Mouse (Mus musculus): ENCODE measurements around the gene Ntrk2. TPM values are rescaled to one million over a fixed set of nuclear protein-coding genes. Genes with fewer than 3 reads are reported as not detected.

Ntrk2 gene
- polyA plus RNA-seq, 1 experiment from 2014 or later = 1.0 TPM

DNA sequence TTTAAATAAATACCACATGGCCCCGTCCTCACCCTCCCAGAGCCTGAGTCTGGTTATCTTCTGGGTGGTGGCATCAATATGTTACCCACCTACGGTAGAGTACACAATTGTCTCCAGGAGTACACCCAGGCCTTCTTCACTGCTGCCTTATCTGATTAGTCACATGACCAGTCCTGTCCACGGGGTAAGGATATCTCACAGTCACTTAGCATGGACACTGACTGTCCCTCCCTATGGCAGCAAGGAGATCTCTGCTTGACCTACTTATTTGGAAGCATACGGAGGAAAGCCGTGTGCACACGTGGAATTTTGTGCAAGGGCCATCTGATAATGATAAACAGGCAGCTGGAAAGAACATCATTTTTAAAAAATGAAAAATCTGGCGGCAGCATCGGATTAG, 367.5 kb downstream of the Ntrk2 start:
- no peak for ATAC-seq (replicated peaks; ENCODE audit: low FRiP score, low TSS enrichment, low read depth)
- WGBS = 66% methylated on average over 8 of the region's 8 CpGs

GRCm38 (mm10) chr13:59176021-59176420, 369.7 kb downstream of the Ntrk2 start:
- Histone ChIP-seq H3K9me3 (ENCODE audit: control insufficient read depth, low read length) (no peaks in the 10 kb centered on the region), H3K9ac (ENCODE audit: low read length) (no peak overlapping the region)

More for the DNA sequence above, 367.5 kb downstream of the Ntrk2 start:
- Histone ChIP-seq H3K4me2 (ENCODE audit: low read length) (no peak overlapping the region), H3K9me3 (ENCODE audit: control insufficient read depth, low read length) (no peaks in the 10 kb centered on the region), H3K4me1 (replicated peaks; ENCODE audit: control insufficient read depth, insufficient read depth, low read length) (no peaks in the 10 kb centered on the region), H3K27ac (ENCODE audit: low read depth) (no peak overlapping the region), H3K36me3 (ENCODE audit: control insufficient read depth, insufficient read depth, low read length) (no peaks in the 10 kb centered on the region), H3K4me3 (ENCODE audit: low read depth, low read length) (no peak overlapping the region), H3K27me3 (replicated peaks; ENCODE audit: control insufficient read depth, insufficient read depth, low read length) (no peaks in the 10 kb centered on the region), H3K9ac (ENCODE audit: low read length) (no peak overlapping the region)
- DNase-seq (ENCODE audit: low spot score) = no peak

GRCm38 (mm10) chr13:59176485-59176884, 370.1 kb downstream of the Ntrk2 start:
- Histone ChIP-seq H3K9me3 (ENCODE audit: control insufficient read depth, low read length) (no peaks in the 10 kb centered on the region), H3K9ac (ENCODE audit: low read length) (no peak overlapping the region), H3K36me3 (ENCODE audit: control insufficient read depth, insufficient read depth, low read length) (no peaks in the 10 kb centered on the region), H3K4me2 (ENCODE audit: low read length) (no peak overlapping the region), H3K4me3 (ENCODE audit: low read depth, low read length) (no peak overlapping the region), H3K4me1 (replicated peaks; ENCODE audit: control insufficient read depth, insufficient read depth, low read length) (no peaks in the 10 kb centered on the region), H3K27me3 (replicated peaks; ENCODE audit: control insufficient read depth, insufficient read depth, low read length) (no peaks in the 10 kb centered on the region), H3K27ac (ENCODE audit: low read depth) (no peak overlapping the region)
- DNase-seq (ENCODE audit: low spot score) (no peak), ATAC-seq (replicated peaks; ENCODE audit: low FRiP score, low TSS enrichment, low read depth) (no peak)
- WGBS = 64% methylated on average over 9 of the region's 9 CpGs

More at GRCm38 (mm10) chr13:59176021-59176420, 369.7 kb downstream of the Ntrk2 start:
- H3K4me1 ChIP-seq (replicated peaks; ENCODE audit: control insufficient read depth, insufficient read depth, low read length) = no peaks in the 10 kb centered on the region
- no peak overlapping the region for H3K4me3 ChIP-seq (ENCODE audit: low read depth, low read length)
- no peaks in the 10 kb centered on the region for H3K27me3 ChIP-seq (replicated peaks; ENCODE audit: control insufficient read depth, insufficient read depth, low read length)
- no peaks in the 10 kb centered on the region for H3K36me3 ChIP-seq (ENCODE audit: control insufficient read depth, insufficient read depth, low read length)
- DNase-seq (ENCODE audit: low spot score) = no peak
- WGBS = 78% methylated on average over 3 of the region's 3 CpGs
- ATAC-seq (replicated peaks; ENCODE audit: low FRiP score, low TSS enrichment, low read depth) = no peak
- H3K27ac ChIP-seq (ENCODE audit: low read depth) = no peak overlapping the region
- no peak overlapping the region for H3K4me2 ChIP-seq (ENCODE audit: low read length)

DNA sequence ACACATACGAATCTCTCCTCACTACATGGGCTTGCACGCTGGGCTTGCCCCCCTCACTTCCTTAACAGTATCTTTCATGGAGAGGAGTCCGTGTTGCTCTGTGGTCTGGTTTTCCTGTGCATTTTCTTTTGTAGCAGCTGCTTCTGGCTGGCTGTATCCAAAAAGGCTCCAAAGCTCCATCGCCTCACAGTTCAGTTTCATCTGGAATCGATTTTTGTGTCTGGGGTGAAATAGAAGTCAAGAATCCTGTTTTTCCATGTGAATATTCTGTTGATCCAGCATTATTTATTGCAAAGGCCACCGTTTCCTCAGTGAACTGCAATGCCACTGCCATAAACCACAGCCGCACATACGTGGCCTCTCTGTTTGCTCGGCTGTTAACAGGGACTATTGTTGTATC, 370.6 kb downstream of the Ntrk2 start:
- 63% methylated on average over 9 of the region's 9 CpGs for WGBS
- Histone ChIP-seq H3K4me3 (ENCODE audit: low read depth, low read length) (no peak overlapping the region), H3K4me2 (ENCODE audit: low read length) (no peak overlapping the region), H3K9ac (ENCODE audit: low read length) (no peak overlapping the region), H3K27me3 (replicated peaks; ENCODE audit: control insufficient read depth, insufficient read depth, low read length) (no peaks in the 10 kb centered on the region), H3K9me3 (ENCODE audit: control insufficient read depth, low read length) (no peaks in the 10 kb centered on the region), H3K4me1 (replicated peaks; ENCODE audit: control insufficient read depth, insufficient read depth, low read length) (no peaks in the 10 kb centered on the region), H3K27ac (ENCODE audit: low read depth) (no peak overlapping the region), H3K36me3 (ENCODE audit: control insufficient read depth, insufficient read depth, low read length) (no peaks in the 10 kb centered on the region)
- DNase-seq (ENCODE audit: low spot score) (no peak), ATAC-seq (replicated peaks; ENCODE audit: low FRiP score, low TSS enrichment, low read depth) (no peak)

DNA sequence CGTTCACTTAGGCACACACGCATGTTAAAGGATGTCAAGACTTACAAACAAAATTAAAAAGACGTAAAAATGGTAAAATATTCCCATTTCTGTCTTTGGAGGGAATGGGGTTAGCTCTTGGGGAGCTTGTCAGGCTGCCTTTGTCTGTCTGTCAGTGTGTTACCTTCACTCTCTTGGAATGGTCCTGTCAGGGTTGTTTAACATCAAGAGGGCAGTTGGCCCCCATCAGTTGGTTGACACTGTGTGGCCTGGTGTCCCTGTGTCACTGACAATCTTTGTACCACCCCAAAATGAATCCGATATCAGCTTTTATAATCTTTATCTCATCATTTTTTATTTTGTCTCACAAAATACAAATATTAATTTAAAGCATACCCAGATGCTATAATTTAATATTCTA, 373.6 kb downstream of the Ntrk2 start:
- Histone ChIP-seq H3K9ac (ENCODE audit: low read length) (no peak overlapping the region), H3K36me3 (ENCODE audit: control insufficient read depth, insufficient read depth, low read length) (no peaks in the 10 kb centered on the region), H3K4me2 (ENCODE audit: low read length) (no peak overlapping the region), H3K4me1 (replicated peaks; ENCODE audit: control insufficient read depth, insufficient read depth, low read length) (no peaks in the 10 kb centered on the region), H3K27me3 (replicated peaks; ENCODE audit: control insufficient read depth, insufficient read depth, low read length) (no peaks in the 10 kb centered on the region), H3K4me3 (ENCODE audit: low read depth, low read length) (no peak overlapping the region), H3K9me3 (ENCODE audit: control insufficient read depth, low read length) (0 out of 2 replicates have a peak, but pooled peaks cover 3% of the 10 kb centered on the region), H3K27ac (ENCODE audit: low read depth) (no peak overlapping the region)
- 83% methylated on average over 4 of the region's 4 CpGs for WGBS
- DNase-seq (ENCODE audit: low spot score) (no peak), ATAC-seq (replicated peaks; ENCODE audit: low FRiP score, low TSS enrichment, low read depth) (no peak)

GRCm38 (mm10) chr13:59180781-59181180, 374.4 kb downstream of the Ntrk2 start:
- Histone ChIP-seq H3K4me3 (ENCODE audit: low read depth, low read length) (no peak overlapping the region), H3K27me3 (replicated peaks; ENCODE audit: control insufficient read depth, insufficient read depth, low read length) (no peaks in the 10 kb centered on the region), H3K9me3 (ENCODE audit: control insufficient read depth, low read length) (0 out of 2 replicates have a peak, but pooled peaks cover 3% of the 10 kb centered on the region), H3K4me1 (replicated peaks; ENCODE audit: control insufficient read depth, insufficient read depth, low read length) (no peaks in the 10 kb centered on the region), H3K27ac (ENCODE audit: low read depth) (no peak overlapping the region), H3K9ac (ENCODE audit: low read length) (no peak overlapping the region), H3K36me3 (ENCODE audit: control insufficient read depth, insufficient read depth, low read length) (no peaks in the 10 kb centered on the region), H3K4me2 (ENCODE audit: low read length) (no peak overlapping the region)
- no peak for DNase-seq (ENCODE audit: low spot score)
- 82% methylated on average over 10 of the region's 10 CpGs for WGBS
- ATAC-seq (replicated peaks; ENCODE audit: low FRiP score, low TSS enrichment, low read depth) = no peak

- Histone ChIP-seq H3K9me3 (ENCODE audit: control insufficient read depth, low read length) (0 out of 2 replicates have a peak, but pooled peaks cover 3% of the 10 kb centered on the region), H3K27me3 (replicated peaks; ENCODE audit: control insufficient read depth, insufficient read depth, low read length) (no peaks in the 10 kb centered on the region), H3K36me3 (ENCODE audit: control insufficient read depth, insufficient read depth, low read length) (no peaks in the 10 kb centered on the region), H3K27ac (ENCODE audit: low read depth) (no peak overlapping the region), H3K4me3 (ENCODE audit: low read depth, low read length) (no peak overlapping the region), H3K9ac (ENCODE audit: low read length) (no peak overlapping the region), H3K4me1 (replicated peaks; ENCODE audit: control insufficient read depth, insufficient read depth, low read length) (no peaks in the 10 kb centered on the region), H3K4me2 (ENCODE audit: low read length) (no peak overlapping the region)
- DNase-seq (ENCODE audit: low spot score) = no peak
- WGBS = 69% methylated on average over 16 of the region's 16 CpGs
- ATAC-seq (replicated peaks; ENCODE audit: low FRiP score, low TSS enrichment, low read depth) = no peak
Observed at GRCm38 (mm10) chr13:59181188-59181947, 375.0 kb downstream of the Ntrk2 start.

- no peak for DNase-seq (ENCODE audit: low spot score)
Observed at GRCm38 (mm10) chr13:59182630-59183029, 376.3 kb downstream of the Ntrk2 start.

More at GRCm38 (mm10) chr13:59182630-59183029, 376.3 kb downstream of the Ntrk2 start:
- ATAC-seq (replicated peaks; ENCODE audit: low FRiP score, low TSS enrichment, low read depth) = no peak
- 0 out of 2 replicates have a peak, but pooled peaks cover 3% of the 10 kb centered on the region for H3K9me3 ChIP-seq (ENCODE audit: control insufficient read depth, low read length)
- H3K9ac ChIP-seq (ENCODE audit: low read length) = no peak overlapping the region
- no peak overlapping the region for H3K27ac ChIP-seq (ENCODE audit: low read depth)
- H3K4me3 ChIP-seq (ENCODE audit: low read depth, low read length) = no peak overlapping the region
- no peaks in the 10 kb centered on the region for H3K27me3 ChIP-seq (replicated peaks; ENCODE audit: control insufficient read depth, insufficient read depth, low read length)
- 53% methylated on average over 5 of the region's 5 CpGs for WGBS
- H3K4me2 ChIP-seq (ENCODE audit: low read length) = no peak overlapping the region
- H3K36me3 ChIP-seq (ENCODE audit: control insufficient read depth, insufficient read depth, low read length) = no peaks in the 10 kb centered on the region
- H3K4me1 ChIP-seq (replicated peaks; ENCODE audit: control insufficient read depth, insufficient read depth, low read length) = no peaks in the 10 kb centered on the region
